Comparison of ENCODE assay signal across 8 mouse cellular contexts in the genomic region with DNA sequence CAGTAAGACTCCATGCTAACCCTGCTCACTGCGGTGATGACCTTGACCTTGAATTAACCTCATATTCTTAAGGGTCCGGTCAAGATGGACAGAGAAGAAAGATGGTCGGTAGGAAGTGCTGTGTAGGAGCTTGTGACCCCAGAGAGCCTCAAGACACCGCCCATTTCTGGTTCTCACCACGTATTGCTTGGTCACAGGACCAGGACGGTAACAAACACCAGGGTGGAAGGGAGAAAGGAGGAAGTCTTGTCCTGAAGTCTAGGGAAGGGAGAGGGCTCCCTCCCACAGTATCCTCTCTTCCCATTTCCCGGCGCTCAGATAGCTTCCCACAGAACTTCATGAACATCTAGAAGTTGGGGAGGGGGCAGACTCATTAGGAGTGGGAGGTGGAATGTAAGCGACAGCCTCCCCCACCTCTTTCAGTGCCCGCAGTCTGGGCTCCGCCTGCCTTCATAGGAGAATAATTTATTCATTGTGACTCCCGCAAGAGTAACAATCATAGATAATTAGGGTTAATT. TPM values are rescaled to one million over a fixed set of nuclear protein-coding genes. Genes with fewer than 3 reads are reported as not detected.
A peak's percentile ranks its signal among the peaks of the same experiment; 100 is the strongest.
DNase-seq lines count a peak whose midpoint lies in the region; ATAC-seq and TF ChIP-seq lines count a peak whose summit lies in the region.
"Had no signal": no experiment of that assay in that cellular context is flagged by ENCODE, and none has a peak within 500 bp of the region (broad histone marks: within the 10 kb centered on the region; RNA-seq: fewer than 3 reads in every experiment).

No protein-coding gene starts in this region.

- peaks cover 29% of the 10 kb centered on the region for H3K27me3 ChIP-seq in neural tube, embryonic 11.5 days (ENCODE audit: control insufficient read depth, insufficient read depth, low read length)
- H3K27me3 ChIP-seq in forebrain, embryonic 13.5 days: peaks cover 80% of the 10 kb centered on the region
- H3K27me3 ChIP-seq in liver, embryonic 15.5 days: peaks cover 89% of the 10 kb centered on the region
- no peaks in the 10 kb centered on the region; the same call in none of the 2 replicates for H3K27me3 ChIP-seq in stomach, postnatal 0 days (ENCODE audit: control insufficient read depth, insufficient read depth, low read length)

- no peak for ATAC-seq in neural tube, embryonic 11.5 days (ENCODE audit: insufficient read depth, low FRiP score, low TSS enrichment)
- peak; percentile 36 for ATAC-seq in forebrain, embryonic 13.5 days
- no peak for ATAC-seq in liver, embryonic 15.5 days (ENCODE audit: insufficient read depth)
- no peak for ATAC-seq in stomach, postnatal 0 days (ENCODE audit: low FRiP score, low TSS enrichment)

- peak overlapping the region; percentile 59 for H3K9ac ChIP-seq in neural tube, embryonic 11.5 days (ENCODE audit: low read length)
- peak overlapping the region; percentile 61; the same call in 1 of the 2 replicates for H3K9ac ChIP-seq in forebrain, embryonic 13.5 days
- H3K9ac ChIP-seq in liver, embryonic 15.5 days: no peak overlapping the region
- H3K9ac ChIP-seq in stomach, postnatal 0 days (ENCODE audit: low read length): peak overlapping the region; percentile 41

- no peak for DNase-seq in neural tube, embryonic 11.5 days (ENCODE audit: low spot score)
- DNase-seq in neural tube, embryonic 10.5 days (ENCODE audit: extremely low spot score, low spot score): no peak
- no peak for DNase-seq in stomach, postnatal 0 days (ENCODE audit: low spot score)
- DNase-seq in adrenal gland, adult 18-20 months (ENCODE audit: low spot score in 2 of 2): no peak
- no peak for DNase-seq in urinary bladder, adult 2 months (ENCODE audit: low spot score)

- H3K27ac ChIP-seq in neural tube, embryonic 11.5 days (ENCODE audit: low read depth, low read length): no peak overlapping the region
- no peak overlapping the region for H3K27ac ChIP-seq in forebrain, embryonic 13.5 days
- H3K27ac ChIP-seq in liver, embryonic 15.5 days (replicated peaks): no peak overlapping the region
- no peak overlapping the region for H3K27ac ChIP-seq in stomach, postnatal 0 days (replicated peaks)

- H3K4me2 ChIP-seq in neural tube, embryonic 11.5 days (ENCODE audit: low read depth): peak overlapping the region; percentile 67
- peak overlapping the region; percentile 75 for H3K4me2 ChIP-seq in forebrain, embryonic 13.5 days
- H3K4me2 ChIP-seq in liver, embryonic 15.5 days: 0 out of 2 replicates have a peak overlapping the region, but pooled peaks have one; percentile 50
- peak overlapping the region; percentile 71 for H3K4me2 ChIP-seq in stomach, postnatal 0 days (replicated peaks; ENCODE audit: low read depth)

- WGBS in neural tube, embryonic 11.5 days: 7% methylated on average over 12 of the region's 12 CpGs
- 8% methylated on average over 12 of the region's 12 CpGs for WGBS in forebrain, embryonic 13.5 days
- 6% methylated on average over 12 of the region's 12 CpGs for WGBS in liver, embryonic 15.5 days (ENCODE audit: insufficient replicate concordance)
- WGBS in stomach, postnatal 0 days: 11% methylated on average over 12 of the region's 12 CpGs

- no peak for TF ChIP-seq EP300 in stomach, postnatal 0 days (optimal IDR thresholded peaks at IDR 0.05)

- TF ChIP-seq CTCF in stomach, postnatal 0 days (IDR thresholded peaks at IDR 0.05; ENCODE audit: low read depth): no peak

- peaks cover 4% of the 10 kb centered on the region; the same call in 1 of the 2 replicates for H3K4me1 ChIP-seq in neural tube, embryonic 11.5 days (ENCODE audit: control insufficient read depth, insufficient read depth, low read length)
- peaks cover 40% of the 10 kb centered on the region for H3K4me1 ChIP-seq in forebrain, embryonic 13.5 days
- peaks cover 10% of the 10 kb centered on the region; the same call in 1 of the 2 replicates for H3K4me1 ChIP-seq in liver, embryonic 15.5 days (replicated peaks)
- H3K4me1 ChIP-seq in stomach, postnatal 0 days (replicated peaks; ENCODE audit: control insufficient read depth, insufficient read depth): 0 out of 2 replicates have a peak, but pooled peaks cover 2% of the 10 kb centered on the region

- peak overlapping the region; percentile 49 for H3K4me3 ChIP-seq in neural tube, embryonic 11.5 days (ENCODE audit: low read depth, low read length)
- H3K4me3 ChIP-seq in forebrain, embryonic 13.5 days: peak overlapping the region; percentile 46
- H3K4me3 ChIP-seq in liver, embryonic 15.5 days (replicated peaks): 0 out of 2 replicates have a peak overlapping the region, but pooled peaks have one; percentile 31
- H3K4me3 ChIP-seq in stomach, postnatal 0 days (ENCODE audit: low read depth, low read length): peak overlapping the region; percentile 40

- H3K9me3 ChIP-seq in neural tube, embryonic 11.5 days (ENCODE audit: control insufficient read depth, low read length): no peaks in the 10 kb centered on the region
- no peaks in the 10 kb centered on the region for H3K9me3 ChIP-seq in forebrain, embryonic 13.5 days (replicated peaks)
- H3K9me3 ChIP-seq in liver, embryonic 15.5 days (replicated peaks): no peaks in the 10 kb centered on the region
- no peaks in the 10 kb centered on the region for H3K9me3 ChIP-seq in stomach, postnatal 0 days (ENCODE audit: control insufficient read depth, low read length)

- H3K36me3 ChIP-seq in neural tube, embryonic 11.5 days (ENCODE audit: control insufficient read depth, insufficient read depth, low read length): no peaks in the 10 kb centered on the region
- H3K36me3 ChIP-seq in forebrain, embryonic 13.5 days (ENCODE audit: poor library complexity, severe bottlenecking): no peaks in the 10 kb centered on the region
- H3K36me3 ChIP-seq in liver, embryonic 15.5 days (replicated peaks): no peaks in the 10 kb centered on the region
- no peaks in the 10 kb centered on the region for H3K36me3 ChIP-seq in stomach, postnatal 0 days (ENCODE audit: control insufficient read depth, insufficient read depth, low read length)

RNA-seq across cellular contexts. Expression of a gene that starts 1.6 kb away (rescaled TPM):
- 6.6 and 6.8 TPM in 2 replicates for polyA plus RNA-seq in neural tube, embryonic 11.5 days (2014; fragmentation: Nextera tagmentation; extraction: Ambion mirVana)
- 1.2 and 1.6 TPM in 2 replicates for polyA plus RNA-seq in forebrain, embryonic 13.5 days (2015; fragmentation: Nextera tagmentation; extraction: Ambion mirVana)
- polyA plus RNA-seq in liver, embryonic 15.5 days (2015; fragmentation: Nextera tagmentation; extraction: Ambion mirVana): 0.06 TPM in 1 of 2 replicates, not detected in the other
- polyA plus RNA-seq in stomach, postnatal 0 days (2015; fragmentation: Nextera tagmentation; extraction: Ambion mirVana): 0.05 and 0.08 TPM in 2 replicates
- 10 to 100 TPM in 1 of 2 experiments, 1 to 10 TPM in 1; 5.0 to 12.3 TPM for total RNA-seq in adrenal gland, adult 18-20 months (2021)
- polyA plus RNA-seq in urinary bladder, adult 2 months (2012; rRNA removed): 0.14 and 0.41 TPM in 2 replicates
- total RNA-seq: liver, adult 2 months had no signal
- polyA plus RNA-seq: liver, adult 2 months had no signal

RNA-seq across cellular contexts. Expression of a gene that starts 25.2 kb away (rescaled TPM):
- 926 and 968 TPM in 2 replicates for polyA plus RNA-seq in neural tube, embryonic 11.5 days (2014; fragmentation: Nextera tagmentation; extraction: Ambion mirVana)
- polyA plus RNA-seq in forebrain, embryonic 13.5 days (2015; fragmentation: Nextera tagmentation; extraction: Ambion mirVana): 801 and 821 TPM in 2 replicates
- 535 and 549 TPM in 2 replicates for polyA plus RNA-seq in liver, embryonic 15.5 days (2015; fragmentation: Nextera tagmentation; extraction: Ambion mirVana)
- 863 and 874 TPM in 2 replicates for polyA plus RNA-seq in stomach, postnatal 0 days (2015; fragmentation: Nextera tagmentation; extraction: Ambion mirVana)
- 1,000 to 10,000 TPM; 1,100 to 1,184 TPM for total RNA-seq in adrenal gland, adult 18-20 months (2021)
- polyA plus RNA-seq in urinary bladder, adult 2 months (2012; rRNA removed): 1,600 and 1,809 TPM in 2 replicates

RNA-seq across cellular contexts. Expression of a gene that starts 28.8 kb away (rescaled TPM):
- 15.2 and 15.8 TPM in 2 replicates for polyA plus RNA-seq in neural tube, embryonic 11.5 days (2014; fragmentation: Nextera tagmentation; extraction: Ambion mirVana)
- 25.9 and 29.9 TPM in 2 replicates for polyA plus RNA-seq in forebrain, embryonic 13.5 days (2015; fragmentation: Nextera tagmentation; extraction: Ambion mirVana)
- 1.1 and 1.6 TPM in 2 replicates for polyA plus RNA-seq in liver, embryonic 15.5 days (2015; fragmentation: Nextera tagmentation; extraction: Ambion mirVana)
- 4.2 and 4.9 TPM in 2 replicates for polyA plus RNA-seq in stomach, postnatal 0 days (2015; fragmentation: Nextera tagmentation; extraction: Ambion mirVana)
- total RNA-seq in adrenal gland, adult 18-20 months (2021): 10 to 100 TPM in 1 of 2 experiments, 1 to 10 TPM in 1; 8.6 to 10.1 TPM
- polyA plus RNA-seq in urinary bladder, adult 2 months (2012; rRNA removed): 12.1 and 12.4 TPM in 2 replicates

RNA-seq across cellular contexts. Expression of a gene that starts 55.7 kb away (rescaled TPM):
- 10.6 and 14.1 TPM in 2 replicates for polyA plus RNA-seq in neural tube, embryonic 11.5 days (2014; fragmentation: Nextera tagmentation; extraction: Ambion mirVana)
- polyA plus RNA-seq in forebrain, embryonic 13.5 days (2015; fragmentation: Nextera tagmentation; extraction: Ambion mirVana): 8.4 and 11.0 TPM in 2 replicates
- 7.4 and 8.3 TPM in 2 replicates for polyA plus RNA-seq in liver, embryonic 15.5 days (2015; fragmentation: Nextera tagmentation; extraction: Ambion mirVana)
- 7.5 and 9.8 TPM in 2 replicates for polyA plus RNA-seq in stomach, postnatal 0 days (2015; fragmentation: Nextera tagmentation; extraction: Ambion mirVana)
- total RNA-seq in adrenal gland, adult 18-20 months (2021): under 1 TPM; 0.45 to 0.63 TPM
- 3.2 and 3.9 TPM in 2 replicates for polyA plus RNA-seq in urinary bladder, adult 2 months (2012; rRNA removed)
